Mouse (Mus musculus) stomach, embryonic 14.5 days (tissue): ENCODE data around the gene Frem2. TPM values are rescaled to one million over a fixed set of nuclear protein-coding genes. Genes with fewer than 3 reads are reported as not detected.

Experiments
- ATAC-seq: fragments of 200-750 bp; cut with Nextera tagmentation; 2 replicates; pipeline ENCODE4 v1.8.0; 2017; ENCODE audit warnings: low read depth, moderate TSS enrichment; ENCODE audit not compliant: insufficient number of reproducible peaks, insufficient read depth, low FRiP score
- H3K27ac ChIP-seq: fragments of 300-500 bp; sonication (generic); 2 replicates; pipeline ENCODE4 v1.5.1; 2014; ENCODE audit warnings: mild to moderate bottlenecking, low read length, moderate library complexity, mixed read lengths
- H3K27me3 ChIP-seq: fragments of 300-500 bp; sonication (generic); 2 replicates; pipeline ENCODE4 v1.6.1; 2014; ENCODE audit warnings: low read length, control low read depth, mixed read lengths; ENCODE audit not compliant: control insufficient read depth, insufficient read depth
- H3K36me3 ChIP-seq: fragments of 300-500 bp; sonication (generic); 2 replicates; pipeline ENCODE4 v1.6.1; 2014; ENCODE audit warnings: mild to moderate bottlenecking, control low read depth, low read length, moderate library complexity, mixed read lengths; ENCODE audit not compliant: control insufficient read depth, insufficient read depth
- H3K4me1 ChIP-seq: fragments of 300-500 bp; sonication (generic); 2 replicates; pipeline ENCODE4 v1.6.1; 2014; ENCODE audit warnings: low read length, control low read depth, mixed read lengths; ENCODE audit not compliant: control insufficient read depth, insufficient read depth
- H3K4me2 ChIP-seq: fragments of 300-500 bp; sonication (generic); replicated peaks from 2 replicates; pipeline ENCODE4 v1.6.1; 2014; ENCODE audit warnings: low read depth, low read length, control low read depth
- H3K4me3 ChIP-seq: fragments of 300-500 bp; sonication (generic); 2 replicates; pipeline ENCODE4 v1.5.1; 2014; ENCODE audit warnings: low read depth, low read length, control low read depth
- H3K9ac ChIP-seq: fragments of 300-500 bp; sonication (generic); replicated peaks from 2 replicates; pipeline ENCODE4 v1.6.1; 2014; ENCODE audit warnings: low read depth, mild to moderate bottlenecking, control low read depth, low read length, moderate library complexity, mixed read lengths
- H3K9me3 ChIP-seq: fragments of 300-500 bp; sonication (generic); 2 replicates; pipeline ENCODE4 v1.6.1; 2016; ENCODE audit warnings: low read depth, low read length, control low read depth; ENCODE audit not compliant: control insufficient read depth
- WGBS: fragments of 180-500 bp; shearing (Covaris S2); extraction: QIAGEN DNeasy Blood & Tissue Kit; methylation state at CpG from one replicate; pipeline ENCODE4 v1.1.7; 2014; 5-methylcytosine and 5-hydroxymethylcytosine counted together
- polyA plus RNA-seq: library from polyadenylated mRNA; unstranded; fragments of >200 nt; fragmentation: Nextera tagmentation; extraction: Ambion mirVana; gene quantifications from 2 replicates; pipeline ENCODE4 v1.2.1, GENCODE M21; 2014

Frem2 gene
- polyA plus RNA-seq, 1 experiment from 2014 or later: 24.8 TPM

DNA sequence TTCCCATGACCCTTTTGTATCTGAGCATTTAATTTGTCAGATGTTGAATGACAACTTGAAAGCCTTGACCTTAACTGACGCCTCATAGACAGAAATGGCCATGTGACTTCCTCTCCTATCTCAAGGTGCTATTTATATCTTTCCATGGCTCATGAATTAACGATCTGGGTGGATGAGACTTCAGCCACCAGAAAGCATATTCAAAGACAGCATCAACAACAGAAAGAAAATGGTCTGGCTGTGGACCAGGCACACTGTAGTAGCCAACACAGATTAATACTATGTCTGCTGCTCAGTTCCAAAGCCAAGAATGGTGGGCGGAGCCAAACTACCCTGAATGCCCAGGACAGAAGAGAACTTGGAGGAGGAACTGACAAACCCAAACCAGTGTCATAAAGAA lies 21.2 kb downstream of the Frem2 start:
- Histone ChIP-seq H3K4me1 (no peaks in the 10 kb centered on the region), H3K36me3 (no peaks in the 10 kb centered on the region), H3K9ac (no peak overlapping the region), H3K4me3 (no peak overlapping the region), H3K27ac (no peak overlapping the region), H3K4me2 (no peak overlapping the region), H3K9me3 (no peaks in the 10 kb centered on the region), H3K27me3 (no peaks in the 10 kb centered on the region)
- 71% methylated on average over 3 of the region's 3 CpGs for WGBS
- ATAC-seq: no peak

DNA sequence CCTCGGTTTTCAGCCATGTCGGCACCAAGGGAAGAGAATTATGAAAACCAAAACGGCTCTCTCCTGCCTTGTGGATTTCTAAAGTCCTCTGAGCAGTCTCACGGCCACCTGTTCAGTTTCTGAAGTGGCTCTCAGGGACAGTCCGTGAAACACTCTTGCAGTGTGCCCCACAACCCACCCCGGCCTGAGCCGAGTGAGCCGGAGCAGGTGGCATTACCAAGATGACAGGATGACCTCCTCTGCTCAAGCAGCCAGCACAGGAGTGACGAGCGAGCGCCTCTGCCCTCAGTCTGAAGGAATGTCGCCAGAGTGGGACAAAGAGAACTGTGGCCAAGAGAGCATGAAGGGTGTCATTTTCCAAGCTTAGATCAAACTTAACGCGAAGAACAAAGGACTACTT lies 26.0 kb downstream of the Frem2 start:
- H3K9me3 ChIP-seq: no peaks in the 10 kb centered on the region
- WGBS: 46% methylated on average over 14 of the region's 14 CpGs
- H3K27ac ChIP-seq: peak overlapping the region; percentile 35; the same call in 1 of the 2 replicates
- no peak overlapping the region for H3K9ac ChIP-seq
- H3K36me3 ChIP-seq: no peaks in the 10 kb centered on the region
- no peak overlapping the region for H3K4me3 ChIP-seq
- ATAC-seq: no peak
- no peaks in the 10 kb centered on the region for H3K27me3 ChIP-seq
- no peak overlapping the region for H3K4me2 ChIP-seq
- H3K4me1 ChIP-seq: 0 out of 2 replicates have a peak, but pooled peaks cover 8% of the 10 kb centered on the region

DNA sequence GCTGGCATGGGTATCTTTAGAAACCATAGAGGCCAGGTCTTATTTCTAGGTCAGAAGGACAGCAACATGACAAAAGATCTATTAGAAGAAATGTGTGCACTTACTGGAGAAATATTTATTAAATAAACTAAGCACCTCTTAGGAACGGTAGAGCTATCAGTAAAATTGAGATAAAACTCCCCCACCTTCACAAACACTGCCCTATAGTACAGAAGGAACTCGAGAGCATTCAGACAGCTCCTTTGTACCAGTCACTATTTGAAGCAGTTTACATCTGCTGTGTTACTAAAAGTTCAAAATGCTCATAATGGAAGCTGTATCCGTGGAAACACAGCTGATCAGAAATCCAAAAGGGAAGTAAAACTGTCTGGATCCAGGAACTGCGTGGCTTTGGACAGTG lies 26.5 kb downstream of the Frem2 start:
- Histone ChIP-seq H3K4me2 (no peak overlapping the region), H3K9ac (no peak overlapping the region), H3K36me3 (no peaks in the 10 kb centered on the region), H3K4me1 (0 out of 2 replicates have a peak, but pooled peaks cover 8% of the 10 kb centered on the region), H3K27ac (peak overlapping the region; percentile 35; the same call in 1 of the 2 replicates), H3K27me3 (no peaks in the 10 kb centered on the region), H3K4me3 (no peak overlapping the region), H3K9me3 (no peaks in the 10 kb centered on the region)
- peak; percentile 56; the same call in 1 of the 2 replicates for ATAC-seq
- 24% methylated on average over 4 of the region's 4 CpGs for WGBS

DNA sequence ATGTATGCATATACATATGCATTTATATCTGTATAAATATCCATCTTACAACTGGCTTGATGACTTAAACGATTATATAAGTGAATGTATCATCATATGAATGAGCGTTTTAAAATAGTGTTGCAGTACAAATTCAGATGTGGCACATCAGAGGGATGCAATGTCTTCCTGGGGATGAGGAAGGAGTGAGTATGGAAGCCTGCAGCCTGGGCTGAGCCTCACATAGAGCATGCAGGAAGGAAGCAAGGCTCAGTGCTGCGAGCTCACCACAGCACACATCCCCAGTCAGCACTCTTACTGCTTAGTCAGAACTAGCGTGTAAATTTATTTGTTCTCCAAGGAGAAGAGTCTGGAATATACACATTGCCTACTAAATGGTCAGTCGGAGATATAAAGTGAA lies 27.2 kb downstream of the Frem2 start:
- no peaks in the 10 kb centered on the region for H3K9me3 ChIP-seq

DNA sequence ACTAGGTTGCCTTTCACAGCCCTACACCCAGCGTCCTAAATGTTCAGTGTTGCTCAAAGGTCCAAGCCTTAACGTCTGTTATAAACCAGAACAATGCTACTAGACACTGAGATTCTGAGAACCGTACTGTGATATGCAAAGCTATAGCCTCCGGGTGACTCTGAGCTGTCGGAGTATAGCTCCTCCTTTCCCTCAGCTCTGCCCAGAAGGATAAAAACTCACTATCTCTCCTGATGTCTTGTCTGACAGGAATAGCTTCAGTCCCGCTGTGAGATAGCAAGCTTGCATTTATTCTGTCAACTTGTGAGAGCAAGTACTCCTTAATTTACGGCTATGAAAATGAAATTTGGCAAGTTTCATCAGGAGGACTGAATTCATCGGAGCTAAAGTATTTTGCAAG lies 33.9 kb downstream of the Frem2 start:
- no peak overlapping the region for H3K4me2 ChIP-seq
- H3K9ac ChIP-seq: no peak overlapping the region
- H3K9me3 ChIP-seq: no peaks in the 10 kb centered on the region
- 0 out of 2 replicates have a peak, but pooled peaks cover 2% of the 10 kb centered on the region for H3K36me3 ChIP-seq
- ATAC-seq: no peak
- no peak overlapping the region for H3K4me3 ChIP-seq
- H3K27ac ChIP-seq: no peak overlapping the region
- WGBS: 80% methylated on average over 8 of the region's 8 CpGs
- H3K27me3 ChIP-seq: no peaks in the 10 kb centered on the region
- H3K4me1 ChIP-seq: peaks cover 20% of the 10 kb centered on the region; the same call in 1 of the 2 replicates

More for the DNA sequence above, 27.2 kb downstream of the Frem2 start:
- Histone ChIP-seq H3K4me1 (0 out of 2 replicates have a peak, but pooled peaks cover 8% of the 10 kb centered on the region), H3K9ac (no peak overlapping the region), H3K4me2 (no peak overlapping the region), H3K27me3 (no peaks in the 10 kb centered on the region), H3K4me3 (no peak overlapping the region), H3K36me3 (no peaks in the 10 kb centered on the region), H3K27ac (no peak overlapping the region)
- 77% methylated on average over 5 of the region's 5 CpGs for WGBS
- no peak for ATAC-seq

DNA sequence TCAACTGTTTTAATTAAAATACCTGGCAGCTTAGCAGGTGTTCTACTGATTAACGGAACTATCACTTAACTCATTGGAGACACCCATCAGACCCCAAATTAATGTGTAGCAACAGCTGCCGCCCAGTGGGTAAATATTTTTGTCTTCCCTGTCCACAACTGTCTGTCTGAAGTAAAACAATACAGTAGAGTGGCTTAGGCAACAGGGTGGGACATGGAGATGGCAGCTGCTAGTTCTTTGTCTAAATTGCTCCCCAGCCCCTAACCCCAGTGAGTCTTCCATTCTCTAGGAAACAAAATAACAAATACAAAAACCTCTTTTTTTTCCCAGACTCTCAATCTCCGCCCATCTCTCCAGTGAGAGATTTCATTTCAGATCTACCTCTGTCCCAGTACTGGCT lies 36.2 kb downstream of the Frem2 start:
- 61% methylated on average over 3 of the region's 3 CpGs for WGBS

DNA sequence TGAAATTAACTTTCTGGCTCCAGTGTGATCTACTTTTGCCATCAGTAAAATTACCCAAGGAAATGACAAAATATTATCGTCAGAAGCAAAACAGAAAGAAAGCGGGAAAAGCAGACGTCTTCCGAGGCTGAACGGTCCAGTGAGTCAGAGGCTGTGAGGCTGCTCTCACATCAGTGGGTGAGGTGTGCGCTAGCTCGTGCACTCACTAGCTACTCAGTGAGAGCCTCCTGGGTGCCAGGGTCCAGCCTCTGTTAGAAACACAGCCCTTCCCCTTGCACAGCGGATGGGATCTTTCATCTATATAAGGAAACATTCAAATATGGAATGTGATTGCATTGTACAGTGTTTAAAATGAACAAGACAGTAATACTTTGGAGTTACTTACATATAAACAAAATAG lies 36.8 kb downstream of the Frem2 start:
- 69% methylated on average over 8 of the region's 8 CpGs for WGBS

More for the DNA sequence above, 36.2 kb downstream of the Frem2 start:
- H3K4me2 ChIP-seq: no peak overlapping the region
- peak overlapping the region; percentile 40; the same call in 1 of the 2 replicates for H3K27ac ChIP-seq
- ATAC-seq: no peak
- H3K4me3 ChIP-seq: no peak overlapping the region
- 0 out of 2 replicates have a peak, but pooled peaks cover 5% of the 10 kb centered on the region for H3K36me3 ChIP-seq
- peaks cover 12% of the 10 kb centered on the region; the same call in 1 of the 2 replicates for H3K4me1 ChIP-seq
- H3K9me3 ChIP-seq: no peaks in the 10 kb centered on the region
- H3K9ac ChIP-seq: no peak overlapping the region
- H3K27me3 ChIP-seq: no peaks in the 10 kb centered on the region

DNA sequence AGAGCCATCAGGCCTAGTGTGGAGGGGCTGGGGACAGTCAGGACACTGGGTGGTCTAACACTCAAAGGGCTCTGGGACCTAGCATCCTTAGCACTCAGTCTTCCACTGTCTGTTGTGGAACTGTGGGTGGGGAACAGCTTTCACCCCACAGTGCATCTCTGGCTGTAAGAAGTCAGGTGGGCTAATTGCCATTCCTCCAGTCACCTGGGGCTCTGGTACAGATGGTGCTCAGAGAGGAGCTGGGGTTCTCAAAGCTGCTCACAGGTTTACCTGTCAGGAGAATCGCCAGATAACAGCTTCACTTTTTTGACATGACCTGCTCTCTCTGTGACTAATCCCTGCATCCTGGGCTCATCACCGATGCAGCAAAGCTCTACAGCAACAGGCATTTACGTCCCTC lies 46.0 kb downstream of the Frem2 start:
- H3K36me3 ChIP-seq: no peaks in the 10 kb centered on the region
- 64% methylated on average over 3 of the region's 3 CpGs for WGBS
- ATAC-seq: no peak
- H3K4me2 ChIP-seq: no peak overlapping the region
- no peaks in the 10 kb centered on the region for H3K27me3 ChIP-seq
- no peak overlapping the region for H3K4me3 ChIP-seq
- no peaks in the 10 kb centered on the region for H3K9me3 ChIP-seq
- H3K9ac ChIP-seq: no peak overlapping the region
- H3K4me1 ChIP-seq: no peaks in the 10 kb centered on the region
- no peak overlapping the region; the same call in 1 of the 2 replicates for H3K27ac ChIP-seq

More for the DNA sequence above, 36.8 kb downstream of the Frem2 start:
- Histone ChIP-seq H3K4me1 (peaks cover 12% of the 10 kb centered on the region; the same call in 1 of the 2 replicates), H3K27me3 (no peaks in the 10 kb centered on the region), H3K9me3 (no peaks in the 10 kb centered on the region), H3K4me3 (no peak overlapping the region), H3K27ac (peak overlapping the region; percentile 63; the same call in 1 of the 2 replicates), H3K4me2 (no peak overlapping the region), H3K36me3 (0 out of 2 replicates have a peak, but pooled peaks cover 5% of the 10 kb centered on the region), H3K9ac (no peak overlapping the region)
- no peak for ATAC-seq

DNA sequence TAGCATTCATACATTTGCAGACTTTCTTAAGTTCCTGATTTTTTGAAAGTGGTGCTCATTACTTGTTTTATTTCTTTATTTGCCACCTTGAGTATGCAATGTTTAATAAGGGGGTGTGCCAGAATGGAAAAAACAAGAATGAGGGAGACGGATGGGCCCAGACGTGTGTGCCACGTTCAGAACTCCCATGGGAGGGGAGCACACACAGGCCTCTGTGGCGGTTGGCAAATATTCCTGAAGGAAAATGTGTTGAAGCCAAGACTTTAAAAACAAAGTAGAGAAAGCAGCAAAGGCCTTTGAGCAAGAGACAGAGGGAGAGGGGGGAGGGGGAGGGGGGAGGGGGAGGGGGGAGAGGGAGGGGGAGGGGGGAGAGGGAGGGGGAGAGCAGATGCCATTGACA lies 47.3 kb downstream of the Frem2 start:
- Histone ChIP-seq H3K4me3 (no peak overlapping the region), H3K36me3 (no peaks in the 10 kb centered on the region), H3K4me2 (no peak overlapping the region), H3K27me3 (no peaks in the 10 kb centered on the region), H3K4me1 (no peaks in the 10 kb centered on the region), H3K9me3 (peaks cover 9% of the 10 kb centered on the region; the same call in 1 of the 2 replicates), H3K27ac (no peak overlapping the region), H3K9ac (no peak overlapping the region)
- ATAC-seq: no peak
- WGBS: 50% methylated on average over 4 of the region's 4 CpGs
